Mouse (Mus musculus) frontal cortex, postnatal 36 days (tissue): ENCODE measurements at regions not wholly inside any gene's neighbourhood (a gene's known extent, or its start where the extent isn't known, plus 50 kb on each side); places are given as distances from the start of the nearest gene placed in this dataset.

Source experiments
- DNase-seq, 2 experiments: peaks; one replicate each; pipeline ENCODE4 v3.0.0; 2022; ENCODE audit warnings: low spot score in 2 of 2

DNA sequence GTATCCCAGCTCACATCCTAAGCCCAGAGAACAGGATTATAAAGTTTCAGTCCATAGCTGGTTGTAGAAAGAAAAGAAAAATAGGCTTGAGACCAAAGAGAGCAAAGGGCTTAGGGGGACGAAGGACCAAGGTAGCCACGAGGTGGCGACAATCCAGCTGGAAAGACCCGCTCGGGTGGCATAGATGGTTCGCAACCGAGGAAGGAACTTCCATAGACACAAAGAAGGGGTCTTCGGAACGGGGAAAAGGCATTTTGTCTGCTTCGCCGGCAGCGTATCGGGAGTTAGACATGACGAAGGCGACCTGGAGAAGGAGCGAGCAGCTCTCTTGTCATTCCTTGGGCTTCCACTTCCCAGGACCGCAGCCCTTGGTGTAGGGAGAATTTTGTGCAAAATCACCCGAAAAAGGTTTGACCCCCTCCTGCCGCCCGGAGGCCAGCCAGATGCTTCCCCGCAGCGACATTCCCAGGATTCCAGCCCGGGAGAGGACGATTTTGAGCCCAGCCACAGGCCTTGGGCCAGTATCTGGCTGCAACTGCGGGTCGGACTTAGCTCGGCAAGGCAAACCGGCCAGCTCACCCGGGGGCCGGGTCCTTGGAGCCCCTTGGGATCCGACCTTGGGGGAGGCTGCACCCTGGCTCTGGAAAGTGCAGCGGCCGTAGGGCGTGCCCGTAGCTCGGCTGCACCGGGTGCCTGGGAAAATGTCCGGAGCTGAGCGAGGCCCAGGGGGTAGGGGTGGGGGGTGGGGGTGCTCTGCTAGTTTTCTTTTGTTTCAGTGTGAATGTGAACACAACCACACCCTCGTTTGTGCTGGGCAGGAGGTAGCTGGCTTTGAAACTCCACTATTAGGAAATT lies 184.5 kb upstream of the Foxn2 start:
- peak; percentile 74 to 78 for DNase-seq

GRCm38 (mm10) chr17:88256599-88257544 lies 183.6 kb upstream of the Foxn2 start:
- peak; percentile 62 to 84 for DNase-seq

GRCm38 (mm10) chr17:88258361-88258796 lies 182.1 kb upstream of the Foxn2 start:
- no peak for DNase-seq

- DNase-seq: no peak
These were observed 180.3 kb upstream of the Foxn2 start for GRCm38 (mm10) chr17:88260176-88260575.

- DNase-seq: no peak
These were observed 179.7 kb upstream of the Foxn2 start for GRCm38 (mm10) chr17:88260826-88261225.

DNA sequence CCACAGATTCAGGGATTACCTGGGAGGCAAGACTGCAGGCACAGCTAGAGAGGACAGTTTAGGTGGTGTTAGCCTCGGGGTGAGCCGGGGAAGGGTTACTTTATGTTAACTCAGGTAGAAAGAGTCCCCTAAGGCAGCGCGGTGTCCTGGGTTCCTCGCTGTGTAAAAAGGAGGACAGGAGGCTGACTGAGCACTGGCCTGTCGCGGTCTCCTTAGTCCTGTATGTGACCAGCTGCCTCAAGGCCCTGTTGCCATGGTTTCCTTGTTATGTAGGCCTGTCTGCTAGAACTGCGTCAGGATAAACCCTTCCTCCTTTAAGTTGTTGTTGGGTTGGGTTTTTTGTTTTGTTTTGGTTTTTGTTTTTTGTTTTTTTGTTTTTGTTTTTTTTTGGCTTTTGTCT lies 179.0 kb upstream of the Foxn2 start:
- DNase-seq: no peak

GRCm38 (mm10) chr17:88262326-88263187 lies 178.0 kb upstream of the Foxn2 start:
- DNase-seq: peak; percentile 61 to 84

DNA sequence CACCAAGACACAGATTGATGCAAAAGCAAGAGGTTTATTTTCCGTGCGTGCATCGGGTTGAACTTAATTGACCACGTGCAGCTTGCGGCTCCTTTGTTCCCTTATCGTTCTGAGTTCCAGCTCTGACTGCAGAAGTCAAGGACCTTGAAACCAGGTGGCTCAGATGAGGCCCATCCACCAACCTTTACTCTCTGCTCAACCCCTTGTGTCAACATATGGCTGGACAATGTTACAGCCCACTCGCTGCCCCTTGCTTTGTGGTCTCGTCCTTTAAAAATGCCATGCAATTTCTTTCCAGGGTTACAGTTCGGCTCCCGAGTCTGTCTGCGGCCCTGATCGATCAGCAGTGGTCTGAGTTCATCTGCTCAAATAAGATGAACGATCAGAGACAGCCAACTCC lies 175.2 kb upstream of the Foxn2 start:
- DNase-seq: no peak

GRCm38 (mm10) chr17:88268216-88268615 lies 172.3 kb upstream of the Foxn2 start:
- no peak for DNase-seq

GRCm38 (mm10) chr17:88268802-88269201 lies 171.7 kb upstream of the Foxn2 start:
- no peak for DNase-seq

GRCm38 (mm10) chr17:88270896-88271295 lies 169.6 kb upstream of the Foxn2 start:
- no peak for DNase-seq

DNA sequence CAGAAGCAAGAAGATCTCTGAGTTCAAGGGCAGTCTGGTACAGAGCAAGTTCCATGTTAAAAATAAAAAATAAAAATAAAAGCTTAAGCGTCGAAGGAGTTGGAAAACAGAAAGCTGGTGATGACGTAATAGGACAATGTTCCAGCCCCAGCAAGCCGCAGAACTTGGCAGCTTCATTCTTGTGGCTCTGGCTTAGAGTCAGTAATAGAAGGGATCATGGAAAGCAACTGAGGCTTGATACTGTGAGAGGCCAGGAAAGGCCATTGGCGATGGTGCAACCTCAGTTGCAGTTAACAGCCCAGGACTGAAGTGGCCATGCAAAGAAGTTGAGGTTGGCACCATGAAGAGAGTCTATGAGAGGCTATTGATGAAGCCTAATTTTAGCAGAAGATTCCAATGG lies 168.3 kb upstream of the Foxn2 start:
- DNase-seq: no peak

DNA sequence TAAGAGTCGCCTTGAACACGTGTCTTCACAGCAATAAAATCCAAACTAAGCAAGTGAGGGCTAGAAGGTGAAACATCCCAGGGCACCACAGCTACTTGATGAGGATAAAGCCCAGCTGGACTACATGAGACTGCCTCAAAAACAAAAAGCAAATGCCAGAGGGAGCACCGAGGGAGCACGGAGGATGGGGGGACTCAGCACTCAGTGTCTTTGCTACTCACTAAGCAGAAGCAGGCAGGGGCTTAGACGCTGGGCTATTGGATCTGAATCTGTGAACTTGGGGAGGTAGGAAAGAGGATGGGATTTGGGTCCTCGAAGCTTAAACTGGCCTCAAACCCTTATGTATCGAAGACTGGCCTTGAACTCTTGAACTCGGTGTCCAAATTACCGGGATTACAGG lies 167.0 kb upstream of the Foxn2 start:
- DNase-seq: no peak

DNA sequence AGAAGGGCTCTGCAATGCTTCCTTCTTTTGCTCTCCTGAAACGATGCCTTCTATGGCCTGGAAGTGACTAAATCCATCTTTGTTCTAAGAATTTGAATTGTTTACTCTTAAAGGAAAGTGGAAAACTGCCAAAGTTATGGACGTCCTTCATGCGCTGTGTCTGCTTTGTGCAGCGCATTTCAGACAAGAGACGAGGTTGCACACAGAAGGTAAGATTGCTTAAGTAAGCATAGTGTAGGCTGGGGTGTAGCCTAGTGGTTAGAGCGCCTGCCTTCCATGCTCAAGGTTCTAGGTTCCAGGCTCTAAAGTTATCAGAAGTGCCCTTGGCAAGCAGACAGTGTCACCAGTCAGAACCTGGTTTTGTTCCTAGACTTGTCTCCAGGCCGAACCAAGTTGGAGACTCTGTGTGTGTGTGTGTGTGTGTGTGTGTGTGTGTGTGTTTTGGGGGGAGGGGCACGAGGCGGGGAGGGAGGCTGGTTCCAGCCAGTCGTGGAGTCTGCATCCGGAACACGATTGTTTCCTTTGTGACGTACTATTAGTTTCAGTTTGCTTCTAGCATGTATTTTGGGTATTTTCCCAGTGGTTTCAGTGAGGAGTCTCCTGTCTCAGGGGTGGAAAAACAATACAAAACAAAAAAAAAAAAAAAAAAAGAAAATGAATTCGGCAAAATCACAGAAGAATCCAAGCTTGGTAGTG lies 166.4 kb upstream of the Foxn2 start:
- DNase-seq: no peak

DNA sequence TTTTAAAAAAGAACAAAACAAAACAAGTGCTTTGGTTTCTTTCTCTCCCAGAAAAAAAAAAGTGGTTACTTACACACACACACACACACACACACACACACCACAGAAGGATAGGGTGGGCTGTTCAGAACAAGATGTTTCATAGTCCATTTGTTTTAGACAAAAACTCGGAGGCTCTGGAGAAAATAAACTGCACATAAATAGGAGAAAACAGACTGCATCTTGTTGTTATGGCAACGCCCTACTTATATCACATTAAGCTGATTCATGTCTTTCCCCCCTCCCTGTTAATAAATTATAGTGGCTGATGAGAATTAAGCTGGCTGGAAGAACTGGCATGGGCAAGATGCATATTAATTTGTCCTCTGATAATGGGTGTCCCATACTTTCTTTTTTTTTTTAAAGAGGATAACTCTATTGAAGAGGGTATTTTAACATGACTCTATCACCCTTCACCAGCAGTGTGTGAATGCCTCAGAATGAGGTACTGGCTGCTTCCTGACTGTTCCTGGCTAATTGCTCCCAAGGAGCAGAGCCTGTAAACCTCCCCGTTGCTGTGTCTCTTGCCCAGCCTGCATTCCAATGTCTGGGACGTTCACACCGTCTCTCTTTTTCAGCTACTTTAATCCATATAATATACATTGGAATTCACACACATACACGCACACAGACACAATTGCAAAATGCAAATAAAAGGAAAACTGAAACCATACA lies 165.6 kb upstream of the Foxn2 start:
- DNase-seq: peak in 1 of 2 experiments; percentile 47

GRCm38 (mm10) chr17:88279656-88280055 lies 160.9 kb upstream of the Foxn2 start:
- no peak for DNase-seq

DNA sequence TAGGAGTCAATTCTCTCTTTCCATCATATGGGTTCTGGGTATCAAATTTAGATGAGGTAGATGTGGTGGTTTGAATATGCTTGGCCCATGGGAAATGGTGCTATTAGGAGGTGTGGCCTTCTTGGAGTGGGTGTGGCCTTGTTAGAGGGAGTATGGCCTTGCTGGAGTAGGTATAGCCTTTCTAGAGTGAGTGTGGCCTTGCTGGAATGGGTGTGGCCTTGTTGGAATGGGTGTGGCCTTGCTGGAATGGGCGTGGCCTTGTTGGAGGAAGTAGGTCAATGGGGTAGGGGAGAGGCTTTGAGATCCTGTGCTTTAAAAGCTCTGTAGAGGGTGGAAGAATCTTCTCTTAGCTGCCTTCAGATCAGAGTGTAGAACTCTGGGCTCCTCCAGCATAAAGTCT lies 157.8 kb upstream of the Foxn2 start:
- DNase-seq: no peak

- no peak for DNase-seq
These were observed 156.0 kb upstream of the Foxn2 start for GRCm38 (mm10) chr17:88284477-88284876.

- DNase-seq: no peak
These were observed 152.7 kb upstream of the Foxn2 start for GRCm38 (mm10) chr17:88287861-88288260.

GRCm38 (mm10) chr17:88297520-88297919 lies 143.0 kb upstream of the Foxn2 start:
- DNase-seq: no peak
